Mouse (Mus musculus) kidney, adult 2 months (tissue): Measurements from ENCODE around the gene Chd3.
A peak's percentile ranks its signal among the peaks of the same experiment; 100 is the strongest.

ENCODE experiments used
- CTCF ChIP-seq: fragments of 200-500 bp; conservative IDR thresholded peaks from 2 replicates; pipeline ENCODE4 v1.5.1; 2011; ENCODE audit warnings: low read depth, mild to moderate bottlenecking, control low read depth, low read length, moderate library complexity, mixed read lengths; ENCODE audit not compliant: insufficient read depth, insufficient read length
- POLR2A ChIP-seq: fragments of 200-500 bp; IDR thresholded peaks from one replicate; pipeline ENCODE4 v1.6.1; 2011; ENCODE audit warnings: low read depth, low read length, control low read depth

GRCm38 (mm10) chr11:69415327-69415667 lies 46.1 kb upstream of the Chd3 start:
- no peak for TF ChIP-seq POLR2A
- TF ChIP-seq CTCF = peak; percentile 34
